ENCODE assay signal across 13 mouse cellular contexts in genomic region chr5:30107611-30108041, GRCm38 (mm10). TPM values are rescaled to one million over a fixed set of nuclear protein-coding genes. Genes with fewer than 3 reads are reported as not detected.
A peak's percentile ranks its signal among the peaks of the same experiment; 100 is the strongest.
DNase-seq lines count a peak whose midpoint lies in the region; ATAC-seq lines count a peak whose summit lies in the region.
"Had no signal": no experiment of that assay in that cellular context is flagged by ENCODE, and none has a peak within 500 bp of the region (broad histone marks: within the 10 kb centered on the region; RNA-seq: fewer than 3 reads in every experiment).

No protein-coding gene starts in this region.

- peak overlapping the region; percentile 88 for H3K27ac ChIP-seq in hindbrain, embryonic 12.5 days
- peak overlapping the region; percentile 51 for H3K27ac ChIP-seq in midbrain, embryonic 16.5 days (ENCODE audit: low read length)
- H3K27ac ChIP-seq: lung, embryonic 15.5 days had no signal

- no peaks in the 10 kb centered on the region for H3K36me3 ChIP-seq in hindbrain, embryonic 12.5 days
- H3K36me3 ChIP-seq in midbrain, embryonic 16.5 days (ENCODE audit: control insufficient read depth, insufficient read depth, low read length) = no peaks in the 10 kb centered on the region
- H3K36me3 ChIP-seq: lung, embryonic 15.5 days had no signal

- ATAC-seq in hindbrain, embryonic 12.5 days (ENCODE audit: low FRiP score) = peak; percentile 10; the same call in 1 of the 2 replicates
- peak; percentile 9; the same call in 1 of the 2 replicates for ATAC-seq in midbrain, embryonic 16.5 days
- no peak for ATAC-seq in cerebellum, adult (ENCODE audit: insufficient number of reproducible peaks, low FRiP score, low TSS enrichment)

- peaks cover 65% of the 10 kb centered on the region for H3K4me1 ChIP-seq in hindbrain, embryonic 12.5 days
- H3K4me1 ChIP-seq in midbrain, embryonic 16.5 days (ENCODE audit: control insufficient read depth, insufficient read depth, low read length) = peaks cover 45% of the 10 kb centered on the region

- H3K9me3 ChIP-seq in hindbrain, embryonic 12.5 days (replicated peaks) = no peaks in the 10 kb centered on the region
- no peaks in the 10 kb centered on the region for H3K9me3 ChIP-seq in midbrain, embryonic 16.5 days (replicated peaks; ENCODE audit: control insufficient read depth, low read length, poor library complexity, severe bottlenecking)
- H3K9me3 ChIP-seq: lung, embryonic 15.5 days had no signal

- peak overlapping the region; percentile 76 for H3K4me3 ChIP-seq in hindbrain, embryonic 12.5 days
- no peak overlapping the region for H3K4me3 ChIP-seq in midbrain, embryonic 16.5 days (ENCODE audit: low read depth, low read length)
- H3K4me3 ChIP-seq: lung, embryonic 15.5 days had no signal

- DNase-seq in heart, adult 11 months = peak; percentile 89
- no peak for DNase-seq in heart, adult 8-10 months (ENCODE audit: low spot score)
- peak; percentile 44 for DNase-seq in embryo, embryonic 11 days
- DNase-seq in ovary, adult 18-20 months (ENCODE audit: low spot score) = no peak
- DNase-seq in gastrocnemius, postnatal 10 days = no peak
- DNase-seq: kidney, adult 18-20 months had no signal

- WGBS in hindbrain, embryonic 12.5 days = 3% methylated on average over 5 of the region's 5 CpGs
- WGBS in midbrain, embryonic 16.5 days = 11% methylated on average over 5 of the region's 5 CpGs

- peak overlapping the region; percentile 84 for H3K9ac ChIP-seq in hindbrain, embryonic 12.5 days
- peak overlapping the region; percentile 35; the same call in 1 of the 2 replicates for H3K9ac ChIP-seq in midbrain, embryonic 16.5 days (ENCODE audit: low read depth, low read length)
- H3K9ac ChIP-seq: lung, embryonic 15.5 days had no signal

- H3K4me2 ChIP-seq in hindbrain, embryonic 12.5 days (replicated peaks) = peak overlapping the region; percentile 78
- peak overlapping the region; percentile 99 for H3K4me2 ChIP-seq in midbrain, embryonic 16.5 days (ENCODE audit: low read length)
- H3K4me2 ChIP-seq: lung, embryonic 15.5 days had no signal

- H3K27me3 ChIP-seq in hindbrain, embryonic 12.5 days = peaks cover 37% of the 10 kb centered on the region
- H3K27me3 ChIP-seq in midbrain, embryonic 16.5 days (ENCODE audit: control insufficient read depth, insufficient read depth, low read depth, low read length) = no peaks in the 10 kb centered on the region; the same call in 1 of the 2 replicates

RNA-seq across cellular contexts. Expression of gene 3110082J24Rik, which starts 1.7 kb away (rescaled TPM):
- not detected for total RNA-seq in heart, adult 8-10 months (2022)
- 4.7 and 6.8 TPM in 2 replicates for polyA plus RNA-seq in hindbrain, embryonic 12.5 days (2016; fragmentation: Nextera tagmentation; extraction: Ambion mirVana)
- 2.6 and 3.7 TPM in 2 replicates for polyA plus RNA-seq in midbrain, embryonic 16.5 days (2015; fragmentation: Nextera tagmentation; extraction: Ambion mirVana)
- not detected for total RNA-seq in gastrocnemius, postnatal 10 days (2021)
- total RNA-seq: adrenal gland, postnatal 36 days; neutrophil, adult 5-6 weeks had no signal
- polyA plus RNA-seq: heart, embryonic 14.5 days; lung, embryonic 15.5 days had no signal

RNA-seq across cellular contexts. Expression of gene Garem2, which starts 2.7 kb away (rescaled TPM):
- under 1 TPM in 2 of 4 experiments, not detected in 2; 0.08 to 0.19 TPM for total RNA-seq in heart, adult 8-10 months (2022)
- polyA plus RNA-seq in hindbrain, embryonic 12.5 days (2016; fragmentation: Nextera tagmentation; extraction: Ambion mirVana) = 30.3 and 31.7 TPM in 2 replicates
- polyA plus RNA-seq in midbrain, embryonic 16.5 days (2015; fragmentation: Nextera tagmentation; extraction: Ambion mirVana) = 6.9 and 8.1 TPM in 2 replicates
- total RNA-seq in gastrocnemius, postnatal 10 days (2021) = under 1 TPM; 0.12 to 0.18 TPM
- total RNA-seq: adrenal gland, postnatal 36 days; neutrophil, adult 5-6 weeks had no signal

RNA-seq across cellular contexts. Expression of gene Tyms, which starts 34.2 kb away (rescaled TPM):
- total RNA-seq in heart, adult 8-10 months (2022) = 1 to 10 TPM; 2.8 to 3.8 (median 3.3) TPM
- 146 and 164 TPM in 2 replicates for polyA plus RNA-seq in hindbrain, embryonic 12.5 days (2016; fragmentation: Nextera tagmentation; extraction: Ambion mirVana)
- 33.3 and 38.7 TPM in 2 replicates for polyA plus RNA-seq in midbrain, embryonic 16.5 days (2015; fragmentation: Nextera tagmentation; extraction: Ambion mirVana)
- total RNA-seq in gastrocnemius, postnatal 10 days (2021) = 10 to 100 TPM; 14.8 to 19.3 TPM

RNA-seq across cellular contexts. Expression of gene Hadha, which starts 47.3 kb away (rescaled TPM):
- total RNA-seq in heart, adult 8-10 months (2022) = 1,000 to 10,000 TPM; 1,298 to 1,376 (median 1,346) TPM
- polyA plus RNA-seq in hindbrain, embryonic 12.5 days (2016; fragmentation: Nextera tagmentation; extraction: Ambion mirVana) = 106 and 108 TPM in 2 replicates
- 61.6 and 62.3 TPM in 2 replicates for polyA plus RNA-seq in midbrain, embryonic 16.5 days (2015; fragmentation: Nextera tagmentation; extraction: Ambion mirVana)
- total RNA-seq in gastrocnemius, postnatal 10 days (2021) = 100 to 1,000 TPM; 292 to 312 TPM

RNA-seq across cellular contexts. Expression of gene Hadhb, which starts 47.4 kb away (rescaled TPM):
- 1,000 to 10,000 TPM; 2,312 to 2,801 (median 2,464) TPM for total RNA-seq in heart, adult 8-10 months (2022)
- 84.8 and 87.7 TPM in 2 replicates for polyA plus RNA-seq in hindbrain, embryonic 12.5 days (2016; fragmentation: Nextera tagmentation; extraction: Ambion mirVana)
- polyA plus RNA-seq in midbrain, embryonic 16.5 days (2015; fragmentation: Nextera tagmentation; extraction: Ambion mirVana) = 52.1 and 53.6 TPM in 2 replicates
- total RNA-seq in gastrocnemius, postnatal 10 days (2021) = 100 to 1,000 TPM; 239 to 273 TPM

Comparison
In these comparisons a context has a peak if more than half of its experiments do, and no peak if none do; other contexts are left out.
1. DNase-seq: peak in heart, adult 11 months (single experiment) and embryo, embryonic 11 days (single experiment); none in heart, adult 8-10 months (single experiment), ovary, adult 18-20 months (single experiment) and gastrocnemius, postnatal 10 days (single experiment).